Mouse (Mus musculus) cerebellum, adult 2 months (tissue): ENCODE results near the gene Clec16a.

ENCODE experiments used
- CTCF ChIP-seq: fragments of 200-500 bp; IDR thresholded peaks from 2 replicates; pipeline ENCODE4 v1.5.1; 2011; ENCODE audit warnings: low read depth, mild to moderate bottlenecking, control low read depth, low read length, moderate library complexity, borderline replicate concordance; ENCODE audit not compliant: insufficient read depth
- POLR2A ChIP-seq: fragments of 200-500 bp; IDR thresholded peaks from 2 replicates; pipeline ENCODE4 v1.6.1; 2011; ENCODE audit warnings: low read length, control low read depth, borderline replicate concordance; ENCODE audit not compliant: insufficient read depth

- TF ChIP-seq CTCF (no peak), POLR2A (no peak)
Measured at GRCm38 (mm10) chr16:10525610-10525980, 19.5 kb upstream of the Clec16a start.
